Mouse (Mus musculus): ENCODE results near the gene Sh3bgrl2. TPM values are rescaled to one million over a fixed set of nuclear protein-coding genes. Genes with fewer than 3 reads are reported as not detected.

Sh3bgrl2 gene
- polyA plus RNA-seq, 1 experiment from 2014 or later: 22.2 TPM

- H3K4me3 ChIP-seq (ENCODE audit: low read length): no peak overlapping the region
- WGBS: 70% methylated on average over 3 of the region's 3 CpGs
- no peak overlapping the region for H3K27ac ChIP-seq (ENCODE audit: low read length)
- no peak for ATAC-seq (ENCODE audit: low FRiP score, low TSS enrichment)
- no peak overlapping the region for H3K9ac ChIP-seq (replicated peaks; ENCODE audit: low read length)
- no peak overlapping the region for H3K4me2 ChIP-seq (replicated peaks; ENCODE audit: low read depth, low read length)
- no peaks in the 10 kb centered on the region for H3K9me3 ChIP-seq (ENCODE audit: low read length)
- no peaks in the 10 kb centered on the region for H3K27me3 ChIP-seq (ENCODE audit: insufficient read depth, low read length)
- H3K4me1 ChIP-seq (ENCODE audit: insufficient read depth, low read length): peaks cover 30% of the 10 kb centered on the region
- H3K36me3 ChIP-seq (ENCODE audit: insufficient read depth, low read length): no peaks in the 10 kb centered on the region
Measured at GRCm38 (mm10) chr9:83571315-83571714, 23.2 kb downstream of the Sh3bgrl2 start.

- H3K27me3 ChIP-seq (ENCODE audit: insufficient read depth, low read length): no peaks in the 10 kb centered on the region
- no peak overlapping the region for H3K4me3 ChIP-seq (ENCODE audit: low read length)
- H3K9me3 ChIP-seq (ENCODE audit: low read length): no peaks in the 10 kb centered on the region
- H3K27ac ChIP-seq (ENCODE audit: low read length): no peak overlapping the region
- no peak for ATAC-seq (ENCODE audit: low FRiP score, low TSS enrichment)
- H3K4me2 ChIP-seq (replicated peaks; ENCODE audit: low read depth, low read length): no peak overlapping the region
- H3K36me3 ChIP-seq (ENCODE audit: insufficient read depth, low read length): no peaks in the 10 kb centered on the region
- peaks cover 30% of the 10 kb centered on the region for H3K4me1 ChIP-seq (ENCODE audit: insufficient read depth, low read length)
- 94% methylated on average over 2 of the region's 2 CpGs for WGBS
- no peak overlapping the region for H3K9ac ChIP-seq (replicated peaks; ENCODE audit: low read length)
Measured at GRCm38 (mm10) chr9:83572326-83572725, 24.2 kb downstream of the Sh3bgrl2 start.

- 57% methylated on average over 2 of the region's 2 CpGs for WGBS
- no peak overlapping the region for H3K27ac ChIP-seq (ENCODE audit: low read length)
- ATAC-seq (ENCODE audit: low FRiP score, low TSS enrichment): no peak
Measured at GRCm38 (mm10) chr9:83572870-83573269, 24.7 kb downstream of the Sh3bgrl2 start.

DNA sequence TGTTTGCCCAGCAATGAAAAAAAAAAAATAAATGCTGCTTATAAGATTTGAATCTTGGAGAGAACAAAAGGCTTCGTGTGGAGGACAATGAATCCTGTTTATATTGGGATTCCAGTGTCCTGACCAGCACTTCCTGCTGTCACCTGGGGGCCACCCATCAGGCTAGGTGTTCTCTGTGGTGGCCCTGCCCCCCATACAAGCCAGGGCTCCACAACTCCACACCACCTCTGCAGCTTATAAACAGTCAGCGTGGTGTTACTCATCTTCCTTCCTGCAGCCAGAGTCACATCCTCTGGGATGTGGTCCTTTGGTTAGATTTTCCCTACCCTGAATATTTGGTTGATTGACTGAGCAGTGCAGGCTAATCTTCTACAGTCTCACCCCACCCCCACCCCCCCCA lies 25.5 kb downstream of the Sh3bgrl2 start:
- H3K4me1 ChIP-seq (ENCODE audit: insufficient read depth, low read length): peaks cover 30% of the 10 kb centered on the region
- H3K4me2 ChIP-seq (replicated peaks; ENCODE audit: low read depth, low read length): no peak overlapping the region
- no peaks in the 10 kb centered on the region for H3K36me3 ChIP-seq (ENCODE audit: insufficient read depth, low read length)
- H3K9ac ChIP-seq (replicated peaks; ENCODE audit: low read length): no peak overlapping the region
- no peak overlapping the region for H3K27ac ChIP-seq (ENCODE audit: low read length)
- ATAC-seq (ENCODE audit: low FRiP score, low TSS enrichment): no peak
- WGBS: 59% methylated on average over 2 of the region's 2 CpGs
- no peaks in the 10 kb centered on the region for H3K9me3 ChIP-seq (ENCODE audit: low read length)
- no peaks in the 10 kb centered on the region for H3K27me3 ChIP-seq (ENCODE audit: insufficient read depth, low read length)
- H3K4me3 ChIP-seq (ENCODE audit: low read length): no peak overlapping the region

More at GRCm38 (mm10) chr9:83572870-83573269, 24.7 kb downstream of the Sh3bgrl2 start:
- H3K4me3 ChIP-seq (ENCODE audit: low read length): no peak overlapping the region
- no peak overlapping the region for H3K4me2 ChIP-seq (replicated peaks; ENCODE audit: low read depth, low read length)
- H3K4me1 ChIP-seq (ENCODE audit: insufficient read depth, low read length): peaks cover 30% of the 10 kb centered on the region
- H3K36me3 ChIP-seq (ENCODE audit: insufficient read depth, low read length): no peaks in the 10 kb centered on the region
- no peak overlapping the region for H3K9ac ChIP-seq (replicated peaks; ENCODE audit: low read length)
- H3K27me3 ChIP-seq (ENCODE audit: insufficient read depth, low read length): no peaks in the 10 kb centered on the region
- H3K9me3 ChIP-seq (ENCODE audit: low read length): no peaks in the 10 kb centered on the region

DNA sequence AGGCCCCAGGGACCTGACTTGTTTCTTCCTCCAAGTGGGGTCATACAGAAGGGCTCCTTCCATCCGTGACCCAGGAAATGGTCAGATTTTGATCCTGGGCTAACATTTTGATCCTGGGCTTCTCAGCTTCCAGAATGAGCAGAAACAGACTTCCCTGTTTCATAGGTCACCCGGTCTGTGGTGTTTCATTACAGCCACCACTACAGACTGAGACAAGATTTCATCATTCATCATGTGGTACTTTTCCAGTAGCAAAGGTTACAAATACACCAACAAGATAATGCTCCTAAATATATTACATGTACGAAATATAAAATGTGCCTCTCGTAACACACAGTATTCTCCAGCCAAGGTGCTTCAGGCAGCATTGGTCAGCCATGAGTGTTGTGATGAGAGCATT lies 27.3 kb downstream of the Sh3bgrl2 start:
- H3K4me3 ChIP-seq (ENCODE audit: low read length): no peak overlapping the region
- no peak overlapping the region for H3K27ac ChIP-seq (ENCODE audit: low read length)
- no peak for ATAC-seq (ENCODE audit: low FRiP score, low TSS enrichment)
- H3K9me3 ChIP-seq (ENCODE audit: low read length): no peaks in the 10 kb centered on the region
- H3K4me2 ChIP-seq (replicated peaks; ENCODE audit: low read depth, low read length): no peak overlapping the region
- H3K36me3 ChIP-seq (ENCODE audit: insufficient read depth, low read length): no peaks in the 10 kb centered on the region
- H3K4me1 ChIP-seq (ENCODE audit: insufficient read depth, low read length): peaks cover 19% of the 10 kb centered on the region; the same call in 1 of the 2 replicates
- no peak overlapping the region for H3K9ac ChIP-seq (replicated peaks; ENCODE audit: low read length)
- no peaks in the 10 kb centered on the region for H3K27me3 ChIP-seq (ENCODE audit: insufficient read depth, low read length)
- 68% methylated on average over 4 of the region's 4 CpGs for WGBS

DNA sequence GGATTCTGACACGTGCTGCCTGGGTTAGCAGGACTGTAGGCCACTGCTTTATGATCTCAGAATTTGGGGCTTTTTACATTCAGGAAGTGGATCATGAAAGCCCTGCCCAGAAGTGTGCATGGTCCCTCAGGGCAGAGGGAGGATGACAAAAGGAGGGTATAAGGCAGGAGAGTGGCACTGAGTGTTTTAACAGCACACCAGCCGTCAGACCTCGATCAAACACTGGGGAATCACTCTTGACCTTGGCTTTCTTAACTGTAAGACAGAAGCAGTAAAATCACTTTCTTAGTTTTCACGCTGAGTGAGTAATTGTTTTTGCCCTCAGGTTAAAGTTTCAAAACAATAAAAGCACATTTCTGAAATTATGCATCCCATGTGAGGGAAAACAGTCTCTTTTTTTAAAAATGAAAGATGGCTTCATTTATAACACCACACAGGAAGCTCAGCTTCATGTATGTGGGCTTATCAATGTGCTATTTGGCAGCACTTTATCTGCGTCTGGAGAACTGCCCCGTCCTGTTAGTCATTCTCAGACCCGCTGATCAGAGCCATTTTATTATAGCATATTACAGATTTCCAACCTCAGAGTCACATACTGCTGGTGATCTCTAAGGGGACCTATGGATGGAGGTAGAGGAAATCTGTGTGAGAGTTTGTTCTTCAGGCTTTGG lies 28.0 kb downstream of the Sh3bgrl2 start:
- Histone ChIP-seq H3K4me1 (ENCODE audit: insufficient read depth, low read length) (0 out of 2 replicates have a peak, but pooled peaks cover 12% of the 10 kb centered on the region), H3K27me3 (ENCODE audit: insufficient read depth, low read length) (no peaks in the 10 kb centered on the region), H3K27ac (ENCODE audit: low read length) (no peak overlapping the region), H3K36me3 (ENCODE audit: insufficient read depth, low read length) (no peaks in the 10 kb centered on the region), H3K4me2 (replicated peaks; ENCODE audit: low read depth, low read length) (no peak overlapping the region), H3K4me3 (ENCODE audit: low read length) (no peak overlapping the region), H3K9ac (replicated peaks; ENCODE audit: low read length) (no peak overlapping the region), H3K9me3 (ENCODE audit: low read length) (no peaks in the 10 kb centered on the region)
- ATAC-seq (ENCODE audit: low FRiP score, low TSS enrichment): no peak
- 42% methylated on average over 7 of the region's 7 CpGs for WGBS

DNA sequence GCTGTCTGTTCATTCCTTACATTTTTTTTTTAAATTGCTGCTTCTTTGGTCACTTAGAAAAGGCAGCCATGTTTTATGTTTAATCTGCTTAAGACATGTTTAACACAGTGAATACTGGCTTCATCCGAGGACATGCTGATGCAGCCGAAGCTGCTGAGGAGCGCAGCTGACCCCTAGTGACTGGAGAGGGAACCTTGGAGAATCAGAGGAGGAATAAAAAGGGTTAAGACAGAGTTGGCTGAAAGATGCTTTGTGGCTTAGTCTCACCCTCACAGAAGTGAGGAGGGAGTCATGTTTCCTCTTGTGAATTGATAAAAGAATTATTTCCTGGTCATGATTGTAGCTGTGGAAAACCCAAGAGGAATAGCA lies 28.5 kb downstream of the Sh3bgrl2 start:
- Histone ChIP-seq H3K27me3 (ENCODE audit: insufficient read depth, low read length) (no peaks in the 10 kb centered on the region), H3K9ac (replicated peaks; ENCODE audit: low read length) (no peak overlapping the region), H3K4me2 (replicated peaks; ENCODE audit: low read depth, low read length) (no peak overlapping the region), H3K27ac (ENCODE audit: low read length) (no peak overlapping the region), H3K4me3 (ENCODE audit: low read length) (no peak overlapping the region), H3K9me3 (ENCODE audit: low read length) (no peaks in the 10 kb centered on the region), H3K36me3 (ENCODE audit: insufficient read depth, low read length) (no peaks in the 10 kb centered on the region), H3K4me1 (ENCODE audit: insufficient read depth, low read length) (0 out of 2 replicates have a peak, but pooled peaks cover 12% of the 10 kb centered on the region)
- peak; percentile 60; the same call in 1 of the 2 replicates for ATAC-seq (ENCODE audit: low FRiP score, low TSS enrichment)
- WGBS: 26% methylated on average over 3 of the region's 3 CpGs

DNA sequence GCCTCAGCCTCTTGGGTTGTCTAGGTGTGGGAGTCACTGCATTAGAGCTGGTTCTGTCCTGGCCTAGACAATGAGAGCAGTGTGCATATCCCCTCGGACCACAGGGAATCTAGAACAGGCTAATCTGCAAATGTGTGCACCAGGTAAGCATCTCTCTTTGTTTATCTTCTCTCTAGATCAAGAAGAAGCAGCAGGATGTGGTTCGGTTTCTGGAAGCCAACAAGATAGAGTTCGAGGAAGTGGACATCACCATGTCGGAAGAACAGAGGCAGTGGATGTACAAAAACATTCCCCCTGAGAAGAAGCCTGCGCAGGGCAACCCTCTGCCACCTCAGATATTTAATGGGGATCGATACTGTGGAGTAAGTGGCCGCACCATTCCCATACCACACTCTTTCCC lies 29.1 kb downstream of the Sh3bgrl2 start:
- H3K9ac ChIP-seq (replicated peaks; ENCODE audit: low read length): no peak overlapping the region
- WGBS: 90% methylated on average over 7 of the region's 7 CpGs

DNA sequence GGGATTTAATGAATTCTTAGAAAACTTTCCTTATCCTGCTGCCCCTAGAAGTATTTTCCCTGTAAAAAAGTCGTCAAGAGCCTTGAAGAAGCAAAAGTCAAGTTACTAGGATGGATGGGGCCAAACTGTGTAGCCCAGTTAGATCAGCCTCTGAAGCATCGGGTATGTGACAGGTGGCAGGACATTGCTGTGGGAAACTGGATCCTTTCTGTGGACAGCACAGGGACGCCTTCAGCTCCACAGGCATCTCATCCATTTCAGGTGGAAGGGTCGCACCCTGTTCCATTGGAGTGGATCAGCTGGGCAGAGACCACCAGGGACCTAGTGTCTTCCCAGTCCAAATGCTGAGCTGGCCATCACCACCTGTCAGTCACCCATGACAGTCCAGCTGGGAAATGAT lies 30.9 kb downstream of the Sh3bgrl2 start:
- Histone ChIP-seq H3K27me3 (ENCODE audit: insufficient read depth, low read length) (no peaks in the 10 kb centered on the region), H3K4me1 (ENCODE audit: insufficient read depth, low read length) (0 out of 2 replicates have a peak, but pooled peaks cover 7% of the 10 kb centered on the region), H3K27ac (ENCODE audit: low read length) (no peak overlapping the region), H3K36me3 (ENCODE audit: insufficient read depth, low read length) (no peaks in the 10 kb centered on the region), H3K4me2 (replicated peaks; ENCODE audit: low read depth, low read length) (no peak overlapping the region), H3K9ac (replicated peaks; ENCODE audit: low read length) (no peak overlapping the region), H3K4me3 (ENCODE audit: low read length) (no peak overlapping the region), H3K9me3 (ENCODE audit: low read length) (no peaks in the 10 kb centered on the region)
- WGBS: 70% methylated on average over 4 of the region's 4 CpGs
- ATAC-seq (ENCODE audit: low FRiP score, low TSS enrichment): no peak

More for the DNA sequence above, 29.1 kb downstream of the Sh3bgrl2 start:
- H3K27me3 ChIP-seq (ENCODE audit: insufficient read depth, low read length): no peaks in the 10 kb centered on the region
- no peaks in the 10 kb centered on the region for H3K9me3 ChIP-seq (ENCODE audit: low read length)
- H3K4me3 ChIP-seq (ENCODE audit: low read length): no peak overlapping the region
- H3K4me1 ChIP-seq (ENCODE audit: insufficient read depth, low read length): 0 out of 2 replicates have a peak, but pooled peaks cover 12% of the 10 kb centered on the region
- no peaks in the 10 kb centered on the region for H3K36me3 ChIP-seq (ENCODE audit: insufficient read depth, low read length)
- H3K4me2 ChIP-seq (replicated peaks; ENCODE audit: low read depth, low read length): no peak overlapping the region
- no peak overlapping the region for H3K27ac ChIP-seq (ENCODE audit: low read length)
- ATAC-seq (ENCODE audit: low FRiP score, low TSS enrichment): no peak

DNA sequence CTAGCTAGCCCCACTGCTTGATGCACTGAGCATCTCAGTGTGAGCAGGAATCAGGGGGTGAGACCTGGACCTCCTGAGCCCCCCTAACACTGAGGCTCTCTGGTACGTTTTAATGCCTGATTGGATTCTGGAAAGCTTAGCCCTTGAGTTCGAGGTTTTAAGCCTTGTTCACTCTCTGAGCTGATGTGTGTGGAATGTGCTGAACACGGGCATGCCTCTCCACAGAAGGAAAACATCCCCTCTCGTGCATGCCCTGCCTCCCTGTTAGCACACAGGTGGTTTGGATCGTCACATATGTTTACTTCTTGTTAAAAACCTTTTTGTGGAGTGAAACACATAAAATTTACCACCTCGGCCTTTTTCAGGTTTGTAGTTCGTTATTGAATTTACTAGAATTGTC lies 34.6 kb downstream of the Sh3bgrl2 start:
- Histone ChIP-seq H3K4me3 (ENCODE audit: low read length) (no peak overlapping the region), H3K27ac (ENCODE audit: low read length) (peak overlapping the region; percentile 2), H3K9me3 (ENCODE audit: low read length) (no peaks in the 10 kb centered on the region), H3K4me2 (replicated peaks; ENCODE audit: low read depth, low read length) (no peak overlapping the region), H3K9ac (replicated peaks; ENCODE audit: low read length) (no peak overlapping the region), H3K27me3 (ENCODE audit: insufficient read depth, low read length) (no peaks in the 10 kb centered on the region), H3K36me3 (ENCODE audit: insufficient read depth, low read length) (no peaks in the 10 kb centered on the region), H3K4me1 (ENCODE audit: insufficient read depth, low read length) (0 out of 2 replicates have a peak, but pooled peaks cover 3% of the 10 kb centered on the region)
- ATAC-seq (ENCODE audit: low FRiP score, low TSS enrichment): peak; percentile 42; the same call in 1 of the 2 replicates
- 35% methylated on average over 7 of the region's 7 CpGs for WGBS
